Mouse (Mus musculus) adrenal gland, postnatal 25 days (tissue): ENCODE measurements at regions not wholly inside any gene's neighbourhood (a gene's known extent, or its start where the extent isn't known, plus 50 kb on each side); places are given as distances from the start of the nearest gene placed in this dataset.
A peak's percentile ranks its signal among the peaks of the same experiment; 100 is the strongest.

Experiments used
- DNase-seq: peaks from one replicate; pipeline ENCODE4 v3.0.0; 2021; ENCODE audit warnings: mixed read lengths

GRCm38 (mm10) chr16:37459533-37459890, 74.8 kb upstream of the Stxbp5l start:
- DNase-seq, result no peak

GRCm38 (mm10) chr16:37458592-37459532, 74.1 kb upstream of the Stxbp5l start:
- DNase-seq, result no peak

GRCm38 (mm10) chr16:37455971-37456370, 71.2 kb upstream of the Stxbp5l start:
- no peak for DNase-seq

GRCm38 (mm10) chr16:37449846-37450245, 65.1 kb upstream of the Stxbp5l start:
- no peak for DNase-seq

GRCm38 (mm10) chr16:37445756-37446155, 61.0 kb upstream of the Stxbp5l start:
- DNase-seq, result no peak

- DNase-seq, result no peak
Measured at GRCm38 (mm10) chr16:37442936-37443335, 58.2 kb upstream of the Stxbp5l start.

- no peak for DNase-seq
Measured at GRCm38 (mm10) chr16:37442481-37442880, 57.7 kb upstream of the Stxbp5l start.

- peak; percentile 24 for DNase-seq
Measured at GRCm38 (mm10) chr16:37440628-37441164, 55.9 kb upstream of the Stxbp5l start.
